Mouse (Mus musculus): ENCODE data around the gene Gpr161.

GRCm38 (mm10) chr1:165320141-165320934, 24.7 kb downstream of the Gpr161 start:
- TF ChIP-seq CTCF (IDR thresholded peaks at IDR 0.05; ENCODE audit: low read depth, low read length) (peak; percentile 84), GATA2 (IDR thresholded peaks at IDR 0.05; ENCODE audit: borderline replicate concordance, low read depth, low read length) (no peak)

All from G1E (cell line).